Mouse (Mus musculus): ENCODE results near the gene Lypd5.

Lypd5 gene

DNA sequence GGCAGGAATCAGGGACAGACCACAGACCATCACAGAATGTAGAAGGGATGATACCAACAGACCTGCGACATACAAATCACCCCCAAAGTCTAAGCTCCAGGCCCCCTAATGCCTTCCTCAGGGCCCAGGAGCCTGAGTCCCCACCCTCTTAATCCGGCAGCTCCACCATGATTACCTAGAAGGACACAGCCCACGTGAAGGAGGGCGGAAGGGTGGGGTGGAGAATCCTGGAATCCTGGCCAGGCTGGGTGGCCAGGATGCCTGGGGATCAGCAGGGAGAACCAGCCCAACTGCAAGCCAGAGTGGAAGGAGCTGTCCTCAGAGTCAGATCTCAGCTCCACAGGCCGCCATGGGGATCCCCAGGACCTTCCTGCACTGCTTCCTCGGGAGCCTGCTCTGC lies at the start of gene Lypd5:
Lypd5 (plus strand) TSS at position 301 of the 400 bp plus-strand sequence.
- DNase-seq, result no peak

DNA sequence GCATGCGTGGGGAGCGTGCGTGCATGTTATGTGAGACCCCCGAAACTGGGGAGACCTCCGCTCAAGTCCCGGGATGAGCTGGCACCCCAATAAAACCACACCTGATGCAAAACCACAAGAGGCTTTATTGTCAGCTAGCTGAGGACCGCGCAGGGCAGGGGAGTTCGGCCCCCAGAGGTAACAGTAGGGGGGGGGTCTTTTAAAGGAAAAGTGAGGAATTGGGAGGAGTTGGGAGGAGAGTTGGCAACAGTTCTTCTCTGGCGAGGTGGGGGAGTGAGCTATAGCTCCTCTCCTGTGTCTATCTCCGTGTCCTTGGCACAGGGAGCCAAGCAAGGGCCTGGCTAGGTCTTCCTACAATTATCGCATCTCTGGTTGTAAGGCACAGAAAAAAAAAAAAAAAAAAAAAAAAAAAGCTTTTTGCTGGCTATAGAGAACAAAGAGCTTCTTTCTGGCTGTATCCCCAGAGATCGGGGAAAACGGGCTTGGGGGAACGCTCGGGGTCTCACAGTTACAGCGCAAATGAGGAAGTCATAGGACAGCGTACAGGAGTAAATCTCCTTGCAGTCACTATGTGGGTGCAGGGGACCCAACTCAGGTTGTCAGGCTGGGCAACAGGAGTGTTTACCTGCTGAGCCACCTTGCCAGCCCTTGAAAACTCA lies 49.0 kb upstream of the Lypd5 start:
- no peak for DNase-seq

DNA sequence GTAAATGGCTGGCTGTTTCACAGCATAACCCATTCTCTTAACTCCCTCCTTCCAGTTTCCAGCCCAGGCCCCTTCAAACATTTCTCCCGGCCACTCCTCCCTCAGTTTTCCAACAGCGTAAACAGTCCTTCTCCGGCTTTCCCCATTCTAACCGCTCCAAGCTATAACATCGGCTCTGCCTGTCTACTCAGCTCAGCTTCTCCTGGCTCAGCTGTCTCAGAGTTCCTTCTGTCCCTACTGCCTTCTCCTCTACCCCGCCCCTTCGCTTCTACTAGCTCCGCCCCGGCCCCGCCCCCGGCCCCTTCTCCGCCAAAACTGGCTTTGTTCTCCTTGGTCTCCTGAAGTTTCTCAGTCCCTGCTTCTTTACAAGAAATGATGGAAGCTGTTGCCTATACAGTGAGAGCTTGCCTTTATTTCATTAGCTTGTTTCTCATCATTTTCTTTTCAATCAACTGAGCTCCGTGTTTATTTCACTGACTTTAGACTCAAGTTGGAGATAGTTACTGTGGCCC lies 48.2 kb upstream of the Lypd5 start, which contains the start of gene Zfp61:
Zfp61 (minus strand) TSS at position 462 of the 512 bp plus-strand sequence.
- peak in 1 of 2 experiments; percentile 25 for DNase-seq

DNA sequence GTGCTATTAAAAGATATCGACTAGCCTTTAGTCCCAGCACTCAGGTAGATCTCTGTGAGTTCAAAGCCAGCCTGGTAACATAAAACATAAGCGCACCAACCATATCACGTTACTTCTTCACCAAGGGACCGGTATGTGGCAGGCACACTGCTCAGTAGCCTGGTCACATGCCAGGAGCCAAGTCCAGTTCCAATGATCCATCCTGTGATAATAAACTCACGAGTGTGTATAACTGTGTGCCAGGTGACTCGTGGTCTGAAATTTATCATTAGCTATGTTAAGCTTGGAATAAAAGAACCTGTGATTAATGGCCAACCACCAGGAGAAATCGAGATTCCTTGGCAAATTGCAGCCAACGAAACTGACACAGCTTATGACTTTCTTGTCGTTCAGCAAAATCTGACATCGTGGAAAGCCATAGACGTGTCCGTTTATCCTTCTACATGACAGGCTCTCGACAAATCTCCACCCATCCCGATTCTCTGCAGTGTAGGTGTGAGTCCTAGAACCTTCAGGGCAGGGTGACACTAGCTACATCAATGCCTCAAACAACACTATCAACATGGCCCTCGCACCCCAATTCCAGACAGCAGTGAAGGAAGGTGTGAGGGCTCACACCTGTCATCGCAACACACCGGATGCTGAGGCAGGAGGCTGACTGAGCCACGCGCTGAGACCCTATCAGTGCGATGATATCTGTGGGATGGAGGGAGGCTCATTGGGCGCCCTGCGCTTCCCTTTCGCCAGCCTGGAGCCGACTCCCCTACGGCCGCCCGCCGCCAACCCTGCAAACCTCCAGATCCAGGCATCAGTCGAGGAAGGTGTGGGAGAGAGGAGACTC lies 33.0 kb upstream of the Lypd5 start:
- no peak for DNase-seq

DNA sequence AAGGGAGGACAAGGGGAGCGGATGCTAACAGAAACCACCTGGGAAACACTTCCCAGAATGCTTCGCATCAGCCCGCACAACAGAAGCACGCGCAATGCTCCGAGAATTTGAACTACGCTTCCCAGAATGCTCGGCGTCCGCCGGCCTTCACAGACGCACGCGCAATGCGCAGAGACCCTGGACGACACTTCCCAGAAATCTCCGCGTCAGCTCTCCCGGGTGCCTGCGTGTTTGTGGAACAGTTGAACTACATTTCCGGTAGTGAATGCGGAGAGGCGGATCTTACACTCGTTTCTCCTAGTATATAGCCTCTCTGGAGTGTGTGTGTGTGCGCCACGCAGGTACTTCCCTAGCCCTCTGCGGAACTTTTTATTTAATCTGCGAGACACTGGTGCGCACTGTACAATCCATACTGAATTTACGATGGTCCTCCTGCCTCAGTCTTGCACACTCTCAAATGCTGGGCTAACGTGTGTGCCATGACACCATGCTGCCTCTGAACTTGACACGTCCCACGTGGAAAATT lies 32.4 kb upstream of the Lypd5 start, which contains the start of gene Zfp94:
Zfp94 (minus strand) TSS at position 100 of the 526 bp plus-strand sequence.
- peak; percentile 89 for DNase-seq

DNA sequence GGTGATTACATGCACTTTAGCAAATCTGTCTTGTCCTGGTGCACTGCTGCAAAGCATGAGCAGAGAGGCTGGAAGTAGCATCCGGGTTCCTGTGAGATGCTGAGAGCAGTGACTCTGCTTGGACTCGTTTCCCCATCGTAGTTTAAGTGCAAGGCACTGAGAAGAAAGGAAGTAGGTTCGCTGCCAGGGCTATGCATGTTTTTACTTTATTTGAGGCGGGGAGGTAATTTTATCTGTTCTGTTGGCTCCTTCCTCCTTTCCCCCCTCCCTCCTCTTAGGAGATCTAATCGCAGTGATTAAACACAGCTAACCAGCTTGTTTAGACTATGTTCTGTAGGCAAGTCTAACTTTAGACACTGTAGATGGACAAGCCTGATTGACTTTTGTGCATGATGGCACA lies 30.1 kb upstream of the Lypd5 start:
- DNase-seq, result no peak

DNA sequence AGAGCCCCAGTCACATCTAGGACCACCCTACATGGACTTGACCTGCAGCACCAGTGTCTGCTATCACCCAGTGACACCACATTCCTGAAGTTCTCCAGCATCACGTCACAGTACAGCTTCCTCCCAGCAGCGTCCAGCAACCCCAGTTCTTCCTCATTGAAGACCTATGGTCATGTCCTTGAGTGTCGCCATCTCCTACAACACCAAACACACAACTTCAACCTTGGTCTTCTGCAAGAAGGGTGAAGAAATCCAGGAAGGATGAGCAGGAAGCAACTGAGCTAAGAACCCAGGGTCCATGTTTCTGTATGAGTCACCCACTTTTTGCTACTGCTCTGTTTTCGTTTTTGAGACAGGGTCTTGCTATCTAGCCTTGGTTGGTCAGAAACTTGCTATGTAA lies 26.4 kb upstream of the Lypd5 start:
- DNase-seq, result no peak

DNA sequence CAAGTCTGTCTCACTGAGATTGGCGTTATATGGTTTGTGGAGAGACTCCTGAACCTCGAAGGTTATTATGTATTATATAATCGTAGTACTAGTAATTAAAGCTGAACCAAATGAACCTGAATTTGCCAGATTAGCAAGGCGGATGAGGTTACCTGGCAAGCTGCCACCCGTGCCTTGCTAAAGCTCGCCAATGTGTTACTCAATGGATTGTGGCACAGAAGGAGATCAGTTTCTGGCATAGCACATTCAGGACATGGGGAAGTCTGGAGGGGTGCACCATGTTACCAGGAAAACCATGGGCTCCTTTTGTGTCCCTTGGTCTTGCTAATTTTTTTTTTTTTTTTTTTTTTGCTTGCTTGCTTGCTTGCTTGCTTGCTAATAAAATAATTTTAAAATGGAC lies 23.8 kb upstream of the Lypd5 start:
- no peak for DNase-seq

DNA sequence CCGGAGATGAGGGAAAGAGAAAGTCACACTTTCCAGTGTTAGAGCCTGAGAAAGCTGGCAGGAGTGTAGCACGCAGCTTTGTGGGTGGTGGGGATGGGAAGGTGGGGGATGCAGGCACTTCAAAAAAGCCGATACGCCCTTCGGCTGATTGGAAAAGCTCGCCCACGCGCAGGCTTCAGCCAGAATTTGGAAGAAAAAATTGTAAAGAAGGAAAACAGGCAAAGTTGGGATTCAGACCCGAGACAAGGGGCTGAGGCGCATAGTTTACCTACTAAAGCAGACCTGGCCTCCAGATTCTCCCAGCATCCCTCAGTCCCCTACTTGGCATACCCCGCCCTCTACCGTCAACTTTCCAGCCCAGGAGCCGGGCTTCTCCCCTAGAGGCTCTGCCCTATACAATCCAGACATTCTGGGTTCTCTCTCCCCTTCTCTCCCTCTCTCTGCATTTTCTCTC lies 23.3 kb upstream of the Lypd5 start:
- DNase-seq, result no peak

DNA sequence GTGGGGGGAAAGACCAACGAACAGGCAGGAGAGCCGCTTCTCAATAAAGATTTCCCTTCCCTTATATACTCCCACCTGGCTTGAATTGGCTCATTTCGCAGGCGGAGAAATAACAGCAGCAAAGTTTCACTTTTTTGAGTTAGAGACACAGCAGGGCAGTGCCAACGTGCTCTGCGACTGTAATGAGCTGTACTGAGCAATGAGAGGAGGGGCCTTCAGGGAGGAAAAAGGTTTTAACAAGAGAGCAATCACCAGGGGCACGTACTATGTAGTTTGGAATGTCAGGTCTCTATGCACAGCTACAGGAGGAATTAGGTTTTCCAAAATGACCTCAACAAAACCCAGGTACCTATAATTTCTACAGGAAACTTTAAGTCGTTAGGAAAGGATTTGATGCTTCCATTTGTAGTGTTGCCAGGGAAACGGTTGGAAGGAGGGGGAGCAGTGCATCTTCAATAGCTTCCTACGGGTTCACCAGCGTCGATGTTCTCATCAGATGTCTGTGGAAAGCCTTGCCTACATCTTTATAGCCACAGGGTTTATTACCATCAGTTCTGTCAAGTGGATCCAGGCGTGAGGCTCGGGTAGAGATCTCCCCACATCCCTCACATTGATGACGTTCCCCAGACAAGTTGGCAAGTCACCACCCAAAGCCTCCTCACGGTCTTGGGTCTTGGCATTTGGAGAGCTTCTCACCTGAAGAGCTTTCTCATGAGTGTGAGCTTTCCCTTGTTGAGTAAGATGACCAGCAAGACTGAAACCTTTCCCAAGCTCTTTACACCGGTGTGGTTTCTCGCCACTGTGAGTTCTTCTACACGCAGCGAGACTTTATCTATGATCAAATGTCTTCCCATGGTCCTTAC lies 22.5 kb upstream of the Lypd5 start:
- no peak for DNase-seq

DNA sequence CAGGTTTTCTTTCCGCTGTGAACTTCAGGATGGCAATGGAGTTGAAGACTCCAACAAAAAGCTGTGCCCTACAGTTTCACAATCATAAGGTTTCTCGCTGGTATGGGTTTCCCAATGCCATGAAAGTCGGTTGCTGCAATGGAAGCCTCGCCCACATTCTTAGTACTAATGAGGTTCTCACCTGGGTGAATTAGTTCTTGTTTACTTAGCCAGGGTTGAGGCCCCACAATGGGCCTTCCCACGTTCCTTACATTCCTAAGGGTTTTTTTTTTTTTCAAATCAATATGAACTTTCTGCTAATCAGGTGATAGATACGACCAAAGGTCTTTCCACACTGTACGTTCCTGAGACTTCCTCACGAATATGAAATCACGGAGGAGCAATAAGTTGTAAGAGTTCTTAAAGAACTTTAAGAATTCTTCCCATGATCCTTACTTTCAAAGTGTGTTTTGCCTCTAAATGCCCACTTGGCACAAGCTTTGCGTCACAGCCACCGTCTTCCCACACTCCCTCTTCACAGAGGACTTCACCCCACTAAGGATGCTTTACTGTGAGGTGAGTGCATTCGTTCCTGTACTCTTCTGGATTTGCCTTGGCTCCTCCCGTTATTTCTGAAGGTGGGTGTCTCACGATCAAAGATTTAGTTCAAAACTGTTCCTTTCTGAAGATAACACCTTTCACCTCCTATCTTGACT lies 21.6 kb upstream of the Lypd5 start:
- no peak for DNase-seq

DNA sequence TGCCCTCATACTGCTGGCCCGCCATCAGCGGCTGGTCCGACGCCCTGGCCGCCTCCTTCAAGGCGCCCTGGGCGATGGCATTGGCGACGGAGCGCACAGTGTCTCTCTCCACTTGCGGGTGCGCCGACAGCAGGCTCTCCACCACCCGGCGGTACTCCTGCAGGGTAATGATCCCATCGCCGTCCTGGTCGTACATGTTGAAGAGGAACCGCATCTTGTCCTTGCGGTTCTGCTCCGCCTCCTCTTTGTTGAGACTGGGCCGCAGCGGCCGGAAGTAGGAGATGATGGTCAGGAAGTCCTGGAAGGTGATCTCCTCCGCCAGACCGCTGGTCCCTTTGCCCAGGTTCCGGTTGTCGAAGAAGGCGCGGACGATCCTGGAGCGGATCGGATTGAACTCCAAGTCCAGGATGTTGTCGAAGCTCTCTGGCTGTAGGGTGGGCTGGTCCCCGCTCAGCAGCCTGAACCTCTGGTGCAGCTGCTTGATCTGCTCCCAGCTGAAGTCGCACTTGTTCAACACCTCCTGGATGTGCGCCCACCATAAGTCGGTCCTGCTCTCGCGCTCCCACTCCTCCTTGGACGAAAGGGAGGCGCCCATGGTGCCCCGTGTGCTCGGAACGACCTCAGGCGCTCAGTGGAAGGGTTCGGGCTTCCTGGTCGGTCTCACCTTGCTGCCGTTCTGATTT lies 15.6 kb upstream of the Lypd5 start, which contains the start of gene Tescl:
Tescl (minus strand) TSS at position 633 of the 683 bp plus-strand sequence.
- DNase-seq, result no peak

DNA sequence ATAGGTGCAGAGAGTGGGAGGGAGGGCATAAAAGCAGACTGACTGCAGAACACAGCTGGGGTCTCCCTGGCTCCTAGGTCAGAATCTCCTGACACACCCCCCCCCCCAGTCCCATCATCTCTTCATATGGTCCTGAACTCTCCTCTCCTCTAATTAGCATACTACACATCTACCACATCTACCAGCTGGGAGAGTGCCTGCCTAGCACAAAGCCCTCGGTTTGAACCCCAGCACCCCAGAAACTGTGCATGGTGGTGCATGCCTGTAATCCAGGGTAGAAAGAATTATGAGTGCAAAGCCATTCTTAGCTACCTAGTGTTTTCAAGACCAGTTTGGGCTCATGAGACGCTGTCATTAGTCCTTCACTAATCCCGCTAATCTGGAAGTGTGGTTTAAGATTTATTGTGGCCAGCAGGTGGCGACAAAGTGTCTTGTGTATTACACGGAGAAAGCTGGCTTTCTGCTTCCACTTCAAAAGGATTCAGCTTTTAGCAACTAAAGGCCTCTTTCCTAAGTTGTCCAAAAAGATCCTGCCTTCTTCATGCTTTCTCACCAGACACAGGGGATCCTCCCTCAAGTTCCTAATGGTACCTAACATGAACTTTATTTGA lies 13.2 kb upstream of the Lypd5 start:
- peak; percentile 18 to 77 for DNase-seq

DNA sequence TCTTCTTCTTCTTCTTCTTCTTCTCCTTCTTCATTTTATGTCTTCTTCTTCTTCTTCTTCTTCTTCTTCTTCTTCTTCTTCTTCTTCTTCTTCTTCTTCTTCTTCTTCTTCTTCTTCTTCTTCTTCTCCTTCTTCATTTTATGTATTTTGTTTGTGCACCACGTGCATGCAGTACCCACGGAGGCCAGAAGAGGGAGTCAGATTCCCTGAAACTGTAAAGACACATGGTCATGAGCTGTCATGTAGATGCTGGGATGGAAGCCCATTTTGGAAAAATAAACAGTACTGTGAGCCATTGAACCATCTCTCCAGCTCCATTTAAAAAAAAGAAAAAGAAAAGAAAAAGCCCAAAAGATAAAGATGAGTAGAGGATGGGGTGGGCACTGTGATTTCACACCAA lies 10.8 kb upstream of the Lypd5 start:
- no peak for DNase-seq

DNA sequence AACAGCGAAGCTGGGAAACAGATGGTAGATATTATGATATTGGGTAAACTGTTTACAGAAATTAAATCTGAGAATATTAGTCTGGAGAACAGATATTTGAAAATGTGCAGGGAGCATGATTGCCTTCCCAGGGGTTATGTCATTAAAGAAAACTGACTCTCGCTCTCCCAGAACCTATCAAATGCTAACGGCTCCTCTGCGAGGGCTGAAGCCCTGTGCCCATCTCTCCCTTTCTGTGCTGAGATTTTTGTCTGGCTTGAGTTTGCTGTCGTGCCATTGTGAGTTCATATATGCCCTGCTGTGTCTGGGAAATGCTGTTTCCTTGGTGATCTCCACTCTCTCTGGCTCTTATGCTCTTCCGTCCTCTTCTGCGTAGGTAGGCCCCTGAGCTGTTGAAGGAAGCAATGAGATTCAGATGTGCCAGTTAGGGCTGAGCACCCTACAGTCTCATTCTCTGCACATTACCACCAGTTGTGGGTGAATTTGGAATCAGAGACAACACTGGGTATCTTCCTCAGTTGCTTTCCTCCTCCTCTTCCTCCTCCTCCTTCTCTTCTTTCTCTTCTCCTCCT lies 5.2 kb upstream of the Lypd5 start:
- no peak for DNase-seq

DNA sequence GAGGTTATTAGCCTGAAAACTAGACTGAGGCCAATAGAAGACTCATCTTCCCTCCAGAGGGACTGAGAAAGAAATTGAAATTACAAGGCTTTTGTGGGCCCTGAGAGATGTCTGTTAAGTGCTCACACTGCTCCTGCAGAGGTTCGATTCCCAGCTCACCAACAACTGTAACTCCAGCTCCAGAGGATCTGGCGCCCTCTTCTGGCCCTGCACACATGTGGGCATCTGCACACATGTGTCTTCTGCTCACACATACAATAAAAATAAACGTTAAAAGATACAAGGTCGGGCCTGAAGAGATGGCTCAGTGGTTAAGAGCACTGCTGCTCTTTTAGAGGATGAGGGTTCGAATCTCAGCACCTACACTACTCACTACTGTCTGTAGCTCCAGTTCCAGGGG lies 2.6 kb upstream of the Lypd5 start:
- no peak for DNase-seq

DNA sequence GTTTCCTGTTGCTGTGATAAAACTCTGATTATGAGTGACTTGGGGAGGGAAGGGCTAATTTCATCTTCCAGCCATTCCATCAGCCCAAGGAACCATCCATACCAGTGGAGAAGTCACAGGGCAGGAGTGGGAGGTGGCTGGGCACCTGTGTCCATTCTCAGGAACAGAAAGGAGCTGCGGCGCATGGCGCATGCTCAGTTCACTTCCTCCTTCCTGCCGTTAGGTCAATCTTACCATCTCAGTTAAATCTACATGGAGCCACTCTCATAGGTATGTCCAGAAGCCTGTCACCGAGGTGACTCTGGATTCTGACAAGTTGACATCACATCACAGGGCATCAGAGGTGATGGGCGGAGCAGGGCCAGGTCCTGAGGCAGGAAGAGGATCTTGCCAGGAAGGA lies 6.7 kb downstream of the Lypd5 start:
- no peak for DNase-seq

DNA sequence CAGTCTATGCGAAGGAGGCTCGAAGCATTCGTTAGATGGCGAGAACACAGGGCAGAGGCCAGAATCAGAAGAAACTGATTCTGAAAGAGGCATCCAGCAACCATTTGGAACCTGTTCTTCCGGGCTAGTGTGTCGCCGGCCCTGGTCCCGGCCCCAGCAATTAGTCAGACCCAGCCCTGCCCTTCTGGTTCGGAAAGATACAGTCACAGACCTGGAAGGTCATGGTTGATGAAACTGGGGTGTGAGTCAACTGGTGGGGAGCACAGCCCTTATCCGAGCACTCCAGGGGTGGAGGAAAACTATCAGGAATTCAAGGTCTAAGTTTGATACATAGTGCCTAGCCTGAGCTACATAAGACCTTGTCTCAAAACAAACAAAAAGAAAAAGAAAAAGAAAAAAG lies 7.1 kb downstream of the Lypd5 start:
- no peak for DNase-seq

DNA sequence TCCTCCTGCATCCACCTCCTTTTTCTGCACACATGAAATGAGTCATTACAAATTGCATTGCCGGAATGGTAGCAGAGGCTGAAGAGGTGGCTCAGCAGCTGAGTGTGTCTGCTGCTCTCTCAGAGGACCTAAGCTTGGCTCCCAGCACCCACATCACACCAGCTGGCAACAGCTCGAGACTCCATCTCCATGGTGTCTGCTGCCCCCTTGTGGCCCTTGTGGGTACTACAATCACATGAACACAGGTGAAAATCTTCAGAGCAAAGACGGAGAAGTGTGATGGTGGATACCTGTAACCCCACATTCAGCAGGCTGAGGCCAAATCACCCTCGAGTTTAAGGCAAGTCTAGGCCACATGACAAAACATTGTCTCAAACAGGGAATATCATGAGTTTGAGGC lies 8.9 kb downstream of the Lypd5 start:
- no peak for DNase-seq

DNA sequence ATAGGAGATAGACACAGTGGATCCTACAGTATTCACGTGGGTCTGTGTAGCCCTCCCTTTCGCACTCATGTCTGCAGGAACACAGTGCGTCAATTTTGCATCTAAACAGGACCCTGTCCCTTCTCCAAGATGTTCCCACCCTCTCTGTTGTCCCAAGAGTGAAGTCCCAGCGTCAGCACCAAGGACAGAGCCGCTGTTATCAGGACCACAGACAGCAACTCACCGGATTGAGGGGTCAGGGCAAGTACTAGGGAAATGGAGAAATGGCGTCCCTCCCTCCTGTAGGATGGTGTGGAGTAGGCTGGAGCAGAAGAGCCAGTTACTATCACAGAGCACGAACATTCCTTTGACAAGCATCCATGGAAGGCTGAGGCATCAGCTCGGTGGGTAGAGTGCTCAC lies 10.3 kb downstream of the Lypd5 start:
- no peak for DNase-seq

DNA sequence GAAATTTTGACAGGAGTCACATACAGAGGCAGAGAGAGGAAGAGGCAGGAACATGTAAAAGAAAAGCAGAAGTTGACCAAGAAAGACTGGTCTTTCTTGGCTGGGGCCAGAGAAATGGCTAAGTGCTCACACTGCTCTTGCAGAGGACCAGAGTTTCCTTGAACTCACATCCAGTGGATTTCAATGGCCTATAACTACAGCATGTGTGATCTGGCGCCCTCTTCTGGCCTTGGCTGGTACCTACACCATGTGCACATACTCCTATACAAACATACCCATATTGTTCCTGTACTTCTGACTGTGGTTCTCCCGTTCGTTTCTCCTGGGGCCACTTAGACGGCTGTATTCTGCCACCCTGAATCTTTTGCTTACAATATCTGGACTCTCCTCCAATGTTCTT lies 12.0 kb downstream of the Lypd5 start:
- no peak for DNase-seq

All from spleen, adult 18-20 months (tissue).